Mouse (Mus musculus): ENCODE data around the gene Gpr146.

DNA sequence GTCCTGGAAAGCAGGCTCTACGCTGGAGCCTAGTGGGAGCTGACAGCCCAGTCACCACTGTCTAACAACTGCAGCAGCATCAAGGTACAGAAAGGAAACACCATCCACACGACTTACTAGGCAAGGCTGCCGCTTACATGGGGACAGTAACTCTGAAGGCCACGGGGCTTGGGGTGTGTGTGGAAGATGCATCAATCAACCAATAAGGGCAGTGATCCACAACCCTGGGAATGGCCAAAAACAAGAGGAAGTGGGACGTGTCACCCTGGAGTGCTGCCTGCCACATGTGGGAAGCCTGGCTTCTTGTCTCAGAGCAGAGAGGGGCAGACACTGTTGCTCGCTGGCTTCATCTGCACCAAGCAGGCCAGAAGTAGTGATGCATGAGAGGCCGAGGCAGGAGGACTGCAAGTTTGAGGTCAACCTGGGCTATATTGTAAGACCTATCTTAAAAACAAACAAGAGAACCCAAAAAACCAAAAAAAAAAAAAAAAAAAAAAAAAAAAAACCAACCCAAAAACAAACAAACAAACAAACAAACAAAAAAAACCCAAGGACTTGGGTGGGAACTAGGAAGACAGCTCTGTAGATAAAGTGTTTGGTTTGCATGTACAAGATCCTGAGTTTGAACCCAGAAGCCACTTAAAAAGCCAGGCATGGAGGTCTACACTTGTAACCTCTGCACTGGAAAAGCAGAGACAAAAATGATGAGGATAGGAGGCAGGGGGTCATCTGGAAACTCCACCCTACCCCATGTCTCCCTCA lies 55.4 kb downstream of the Gpr146 start:
- no peak for TF ChIP-seq REST (IDR thresholded peaks at IDR 0.05; ENCODE audit: insufficient read depth, insufficient read length)
- no peak for TF ChIP-seq USF1 (IDR thresholded peaks at IDR 0.05; ENCODE audit: low read depth)
- no peak for TF ChIP-seq MYOG (IDR thresholded peaks at IDR 0.05; ENCODE audit: control insufficient read depth in 1 of 3, insufficient read depth in 1 of 3, insufficient read length in 2 of 3, low read depth in 2 of 3)
- no peak for TF ChIP-seq POLR2AphosphoS2 (IDR thresholded peaks at IDR 0.05; ENCODE audit: insufficient read length, low read depth)
- no peak for TF ChIP-seq MYOD1 (IDR thresholded peaks at IDR 0.05; ENCODE audit: control insufficient read depth in 1 of 3, insufficient read length in 2 of 3, low read depth in 2 of 3)
- TF ChIP-seq POLR2A (IDR thresholded peaks at IDR 0.05; ENCODE audit: insufficient read length, low read depth), result no peak
- TF ChIP-seq MAX (IDR thresholded peaks at IDR 0.05; ENCODE audit: low read depth), result no peak
- TF ChIP-seq SRF (IDR thresholded peaks at IDR 0.05; ENCODE audit: control insufficient read depth, insufficient read length, low read depth), result no peak
- no peak for TF ChIP-seq E2F4 (IDR thresholded peaks at IDR 0.05; ENCODE audit: insufficient read depth)
- TF ChIP-seq TCF3 (IDR thresholded peaks at IDR 0.05; ENCODE audit: insufficient read length, low read depth), result no peak
- TF ChIP-seq CEBPB (IDR thresholded peaks at IDR 0.05; ENCODE audit: insufficient read depth, poor library complexity, severe bottlenecking), result no peak
- no peak for TF ChIP-seq TCF12 (IDR thresholded peaks at IDR 0.05; ENCODE audit: insufficient read depth, poor library complexity, severe bottlenecking)
